Mouse (Mus musculus): Measurements from ENCODE around the gene Fam219a.

Gene Fam219a

GRCm38 (mm10) chr4:41471384-41471689 is 98.0 kb downstream of the Fam219a start:
- no peak for DNase-seq (ENCODE audit: low spot score in 2 of 2)

- no peak for DNase-seq (ENCODE audit: low spot score in 2 of 2)
These were observed 98.5 kb downstream of the Fam219a start for GRCm38 (mm10) chr4:41470684-41471383.

GRCm38 (mm10) chr4:41470051-41470683 is 99.2 kb downstream of the Fam219a start:
- no peak for DNase-seq (ENCODE audit: low spot score in 2 of 2)

GRCm38 (mm10) chr4:41469199-41469598 is 100.1 kb downstream of the Fam219a start:
- DNase-seq (ENCODE audit: low spot score in 2 of 2) = no peak

- peak; percentile 18 to 53 for DNase-seq (ENCODE audit: low spot score in 2 of 2)
These were observed 100.8 kb downstream of the Fam219a start for GRCm38 (mm10) chr4:41468396-41469080.

Data from spleen, postnatal 10 days (tissue).